Mouse (Mus musculus): ENCODE results near the gene Pla2g15.

GRCm38 (mm10) chr8:106149801-106150652 is at the start of gene Pla2g15:
- TF ChIP-seq CTCF (IDR thresholded peaks at IDR 0.05; ENCODE audit: insufficient read depth, low read depth, low read length): no peak
- 0 out of 2 replicates have a peak, but pooled peaks have one; percentile 13 for TF ChIP-seq POLR2A (IDR thresholded peaks at IDR 0.05; ENCODE audit: insufficient read depth, low read depth, low read length)

Measured in olfactory bulb, adult 2 months (tissue).